Comparison of ENCODE assay signal across 13 mouse cellular contexts in the genomic region with DNA sequence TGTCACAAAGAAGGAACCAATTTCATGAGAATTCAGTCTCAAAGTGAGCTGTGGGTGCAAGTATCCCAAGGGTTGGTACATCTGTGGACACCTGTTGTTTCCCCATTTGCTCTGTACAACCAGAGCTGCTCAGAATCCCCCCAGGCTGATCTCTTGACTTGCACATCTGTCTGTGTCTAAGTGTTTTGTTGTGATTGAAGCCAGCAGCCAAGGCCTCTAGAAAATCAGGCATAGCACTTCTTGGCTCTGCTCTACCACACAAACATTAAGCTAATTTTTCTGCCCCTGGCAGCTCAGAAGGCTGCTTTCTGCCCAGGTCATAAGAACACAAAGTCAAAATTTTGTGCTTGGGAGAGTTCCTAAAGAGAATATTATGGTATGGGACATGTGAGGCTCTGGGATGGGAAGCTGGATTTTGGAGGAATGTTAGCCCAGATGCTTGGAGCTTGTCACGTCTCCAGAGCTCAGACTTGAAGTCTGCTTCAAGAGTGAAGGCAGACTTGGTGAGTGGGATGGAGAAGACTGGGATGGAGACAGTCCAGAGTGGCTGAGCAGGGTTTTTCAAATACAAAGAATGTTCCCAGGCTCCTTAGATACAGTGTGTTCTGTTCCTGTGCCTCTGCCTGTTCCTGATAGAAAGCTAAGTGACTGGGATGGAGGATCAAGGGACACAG.
"Had no signal": no experiment of that assay in that cellular context is flagged by ENCODE, and none has a peak within 500 bp of the region (broad histone marks: within the 10 kb centered on the region; RNA-seq: fewer than 3 reads in every experiment).

No protein-coding gene starts in this region.

- H3K36me3 ChIP-seq: kidney, embryonic 15.5 days; limb, embryonic 12.5 days; midbrain, embryonic 13.5 days had no signal

- ATAC-seq: lung, postnatal 0 days; midbrain, embryonic 13.5 days had no signal

- H3K4me3 ChIP-seq: kidney, embryonic 15.5 days; left cerebral cortex, adult 2 months; limb, embryonic 12.5 days; midbrain, embryonic 13.5 days had no signal

- H3K9me3 ChIP-seq: kidney, embryonic 15.5 days; limb, embryonic 12.5 days; midbrain, embryonic 13.5 days had no signal

- H3K9ac ChIP-seq: kidney, embryonic 15.5 days; limb, embryonic 12.5 days; liver, embryonic 14.5 days; midbrain, embryonic 13.5 days had no signal

- H3K27me3 ChIP-seq: kidney, embryonic 15.5 days; limb, embryonic 12.5 days had no signal

- H3K4me1 ChIP-seq: midbrain, embryonic 13.5 days had no signal

- H3K4me2 ChIP-seq: kidney, embryonic 15.5 days; midbrain, embryonic 13.5 days had no signal

- DNase-seq: kidney, adult 2 months; kidney, postnatal 14 days; lung, adult 2 months; lung, postnatal 36 days; right cerebral cortex, postnatal 25 days; thymus, adult 18-20 months; thymus, postnatal 14 days had no signal

- H3K27ac ChIP-seq: kidney, embryonic 15.5 days; left cerebral cortex, adult 2 months; limb, embryonic 12.5 days; liver, embryonic 14.5 days; midbrain, embryonic 13.5 days had no signal
